Mouse (Mus musculus) ES-E14 (cell line): ENCODE measurements around the gene Bach2. TPM values are rescaled to one million over a fixed set of nuclear protein-coding genes. Genes with fewer than 3 reads are reported as not detected.

Source experiments
- DNase-seq: peaks from one replicate; pipeline ENCODE4 v3.0.0-alpha.2; 2013; ENCODE audit warnings: low read depth, low spot score
- H3K27ac ChIP-seq: 2 replicates; pipeline ENCODE4 v1.5.1; 2012; ENCODE audit warnings: low read depth, mild to moderate bottlenecking, low read length, moderate library complexity, mixed read lengths; ENCODE audit not compliant: poor library complexity, insufficient read depth, severe bottlenecking
- H3K36me3 ChIP-seq: 2 replicates; pipeline ENCODE4 v1.6.1; 2012; ENCODE audit warnings: mild to moderate bottlenecking, low read length, moderate library complexity, mixed read lengths; ENCODE audit not compliant: control insufficient read depth, poor library complexity, insufficient read depth, severe bottlenecking
- H3K4me1 ChIP-seq, 2 experiments: fragments of 150-350 bp in 1 of 2; sonication (generic) in 1 of 2; 2 replicates each; pipeline ENCODE4 v1.6.1; 2012; ENCODE audit warnings: low read length in 2 of 2, mild to moderate bottlenecking in 1 of 2, mixed read lengths in 1 of 2; ENCODE audit not compliant: control insufficient read depth in 2 of 2, insufficient read depth in 2 of 2, poor library complexity in 1 of 2
- H3K4me3 ChIP-seq, 2 experiments: fragments of 150-350 bp in 1 of 2; sonication (generic) in 1 of 2; 2 replicates each; pipeline ENCODE4 v1.5.1; 2012; ENCODE audit warnings: low read length in 2 of 2, low read depth in 1 of 2, mild to moderate bottlenecking in 1 of 2, mixed read lengths in 1 of 2; ENCODE audit not compliant: insufficient read depth in 1 of 2, poor library complexity in 1 of 2, severe bottlenecking in 1 of 2
- H3K9ac ChIP-seq: 2 replicates; pipeline ENCODE4 v1.6.1; 2012; ENCODE audit warnings: low read depth, mild to moderate bottlenecking, low read length, mixed read lengths; ENCODE audit not compliant: poor library complexity, insufficient read depth, severe bottlenecking
- H3K9me3 ChIP-seq: fragments of 150-350 bp; sonication (generic); 2 replicates; pipeline ENCODE4 v1.6.1; 2012; ENCODE audit warnings: low read depth, mild to moderate bottlenecking, low read length; ENCODE audit not compliant: control insufficient read depth, insufficient read depth
- CHD2 ChIP-seq: IDR thresholded peaks from 2 replicates; pipeline ENCODE4 v1.6.1; 2014; ENCODE audit warnings: mild to moderate bottlenecking, low read depth, low read length, inconsistent platforms
- HCFC1 ChIP-seq: IDR thresholded peaks from 2 replicates; pipeline ENCODE4 v1.6.1; 2012; ENCODE audit warnings: low read length, inconsistent platforms, borderline replicate concordance; ENCODE audit not compliant: insufficient read depth
- MAFK ChIP-seq: IDR thresholded peaks from 2 replicates; pipeline ENCODE4 v1.6.1; 2014; ENCODE audit warnings: mild to moderate bottlenecking, low read depth, low read length, inconsistent platforms; ENCODE audit not compliant: insufficient read depth
- ZC3H11A ChIP-seq: IDR thresholded peaks from 2 replicates; pipeline ENCODE4 v1.6.1; 2012; ENCODE audit warnings: low read depth, mild to moderate bottlenecking, inconsistent platforms, low read length, borderline replicate concordance
- ZNF384 ChIP-seq: IDR thresholded peaks from 2 replicates; pipeline ENCODE4 v1.6.1; 2012; ENCODE audit warnings: low read depth, low read length, inconsistent platforms
- in situ Hi-C, 2 experiments: fragments of 600-800 bp; cut with MboI; formaldehyde crosslinking; loops; one replicate each; pipeline ENCODE4 v1.15.1; 2025; ENCODE audit warnings: low sequenced_read_pairs in 2 of 2, inconsistent platforms in 1 of 2; ENCODE audit not compliant: unreplicated experiment in 2 of 2
- total RNA-seq: library from RNA; depleted of rRNA; stranded (reverse); fragments of 300-350 nt; gene quantifications from 2 replicates; pipeline ENCODE4 v1.2.3, GENCODE M21; 2012

The Bach2 gene
- total RNA-seq, 1 experiment, result 3.3 TPM

DNA sequence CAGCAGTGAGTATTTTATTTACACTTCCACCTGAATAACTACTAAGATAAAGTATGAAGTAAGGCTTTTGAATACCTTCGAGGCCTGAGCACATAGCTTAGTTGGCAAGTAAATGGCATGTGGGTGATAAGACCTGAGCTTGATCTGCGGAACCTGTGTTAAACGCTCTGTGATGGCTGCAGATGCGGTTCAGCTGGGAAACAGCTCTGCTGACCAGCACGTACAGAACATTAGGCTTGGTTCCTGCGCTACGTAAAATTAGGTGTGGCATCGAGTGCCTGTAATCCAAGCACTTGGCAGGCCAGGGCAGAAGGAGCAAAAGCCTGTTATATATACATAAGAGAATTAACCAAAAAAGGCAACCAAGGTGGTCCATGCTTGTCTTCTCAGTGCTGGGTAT lies 252.6 kb downstream of the Bach2 start:
- TF ChIP-seq CHD2 (no peak), ZNF384 (no peak), ZC3H11A (no peak), MAFK (no peak), HCFC1 (no peak)

DNA sequence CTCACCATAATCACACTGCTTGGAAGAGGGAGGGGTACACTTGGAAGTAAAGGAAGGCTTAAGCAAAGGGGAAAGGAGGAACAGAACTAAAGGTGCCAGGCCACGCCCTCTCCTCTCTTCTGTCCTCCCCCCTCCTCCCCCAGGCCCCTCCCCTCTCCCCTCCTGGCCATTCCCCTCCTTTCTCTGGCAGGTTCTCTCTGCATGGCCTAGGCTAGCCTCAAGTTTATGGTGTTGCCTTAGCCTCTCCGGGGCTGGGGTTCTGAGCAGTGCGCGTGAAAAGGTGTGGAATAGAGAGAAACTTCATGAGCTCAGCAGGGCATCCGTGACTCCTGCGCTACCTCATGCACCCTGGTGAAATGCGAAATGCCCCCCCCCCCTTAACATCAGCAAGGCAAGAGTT lies 254.2 kb downstream of the Bach2 start:
- no peak overlapping the region for H3K9ac ChIP-seq
- H3K9me3 ChIP-seq, result no peaks in the 10 kb centered on the region
- TF ChIP-seq MAFK (no peak), HCFC1 (no peak), ZNF384 (no peak), CHD2 (no peak), ZC3H11A (no peak)
- H3K4me3 ChIP-seq, result no peak overlapping the region
- H3K36me3 ChIP-seq, result no peaks in the 10 kb centered on the region
- in situ Hi-C loops, result no loop called here
- H3K4me1 ChIP-seq, result peaks cover 0 to 5% of the 10 kb centered on the region in 2 experiments; a peak in 1 of 4 replicates
- DNase-seq, result no peak
- H3K27ac ChIP-seq, result no peak overlapping the region

More for the DNA sequence above, 252.6 kb downstream of the Bach2 start:
- no peak for DNase-seq
- no peak overlapping the region for H3K27ac ChIP-seq
- in situ Hi-C loops, result no loop called here
- H3K9me3 ChIP-seq, result no peaks in the 10 kb centered on the region
- no peaks in the 10 kb centered on the region for H3K36me3 ChIP-seq
- peaks cover 0 to 5% of the 10 kb centered on the region in 2 experiments; a peak in 1 of 4 replicates for H3K4me1 ChIP-seq
- no peak overlapping the region for H3K9ac ChIP-seq
- H3K4me3 ChIP-seq, result no peak overlapping the region

DNA sequence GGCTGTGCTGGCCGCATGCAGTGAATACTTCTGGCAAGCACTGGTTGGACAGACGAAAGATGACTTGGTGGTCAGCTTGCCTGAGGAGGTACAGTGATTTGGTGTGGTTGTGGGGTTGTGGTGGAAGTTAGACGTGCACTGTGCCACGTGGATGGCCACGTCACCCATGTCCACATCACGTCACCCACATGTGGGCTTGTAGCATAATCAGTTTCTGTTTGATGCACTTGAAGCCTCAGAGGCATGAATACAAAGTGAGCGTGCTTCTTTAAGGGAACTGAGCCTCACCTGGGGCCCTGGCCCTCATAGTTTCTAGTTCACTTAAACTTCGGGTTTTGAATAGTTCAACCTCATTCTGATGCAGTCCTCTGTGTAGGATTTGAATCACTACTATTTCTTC lies 263.2 kb downstream of the Bach2 start:
- in situ Hi-C loops, result no loop called here
- H3K4me3 ChIP-seq, result no peak overlapping the region
- H3K36me3 ChIP-seq, result no peaks in the 10 kb centered on the region
- H3K4me1 ChIP-seq, result peaks cover 2 to 3% of the 10 kb centered on the region in 2 experiments; a peak in 1 of 4 replicates
- DNase-seq, result no peak
- H3K27ac ChIP-seq, result no peak overlapping the region
- TF ChIP-seq HCFC1 (no peak), MAFK (no peak), ZC3H11A (no peak), ZNF384 (no peak), CHD2 (no peak)
- no peak overlapping the region for H3K9ac ChIP-seq
- no peaks in the 10 kb centered on the region for H3K9me3 ChIP-seq

DNA sequence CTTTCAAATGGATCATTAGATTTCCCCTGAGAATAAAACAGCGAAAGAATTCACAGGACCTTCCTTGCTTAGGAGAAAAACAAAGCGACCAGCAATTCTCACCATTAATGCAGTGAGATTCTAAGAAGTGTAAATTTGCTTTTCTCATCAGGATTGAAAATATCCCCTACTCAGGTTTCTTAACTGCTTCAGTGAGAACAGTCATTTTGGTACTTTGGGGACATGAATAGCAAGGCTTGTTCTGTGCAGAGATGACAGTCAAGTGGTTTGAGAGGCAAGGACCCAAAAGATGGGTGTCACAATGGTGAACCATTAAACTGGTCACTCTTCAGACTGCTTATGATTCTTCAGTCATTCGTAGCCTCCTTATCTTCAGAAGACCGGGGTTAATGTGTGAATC lies 263.6 kb downstream of the Bach2 start:
- peaks cover 2 to 3% of the 10 kb centered on the region in 2 experiments; a peak in 1 of 4 replicates for H3K4me1 ChIP-seq
- in situ Hi-C loops, result no loop called here
- H3K27ac ChIP-seq, result no peak overlapping the region
- H3K4me3 ChIP-seq, result no peak overlapping the region
- no peak for DNase-seq
- no peaks in the 10 kb centered on the region for H3K36me3 ChIP-seq
- H3K9me3 ChIP-seq, result no peaks in the 10 kb centered on the region
- H3K9ac ChIP-seq, result no peak overlapping the region
- TF ChIP-seq CHD2 (no peak), ZC3H11A (no peak), ZNF384 (no peak), HCFC1 (no peak), MAFK (no peak)

DNA sequence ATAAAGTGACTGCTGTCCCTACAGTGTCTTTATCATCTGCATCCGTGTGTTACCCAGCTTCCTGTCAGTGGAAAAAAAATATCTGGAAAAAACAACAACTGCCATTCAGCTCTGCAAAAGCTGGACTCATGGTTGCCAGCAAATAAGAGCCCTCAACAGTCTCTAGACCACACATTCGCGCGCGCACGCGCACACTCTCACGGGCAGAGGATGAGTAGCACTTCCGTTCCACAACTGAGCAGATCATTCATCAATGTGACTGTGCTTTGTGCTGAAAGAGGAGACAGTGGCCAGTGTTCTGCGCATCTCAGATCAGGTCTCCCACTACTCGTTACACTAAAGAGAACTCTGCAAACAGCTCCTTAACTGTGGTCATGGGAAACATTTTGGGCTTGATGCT lies 265.6 kb downstream of the Bach2 start:
- in situ Hi-C loops, result no loop called here
- Histone ChIP-seq H3K9ac (no peak overlapping the region), H3K9me3 (no peaks in the 10 kb centered on the region), H3K4me1 (peaks cover 0 to 2% of the 10 kb centered on the region in 2 experiments; a peak in 1 of 4 replicates), H3K27ac (no peak overlapping the region), H3K36me3 (no peaks in the 10 kb centered on the region), H3K4me3 (no peak overlapping the region)
- TF ChIP-seq ZC3H11A (no peak), HCFC1 (no peak), MAFK (no peak), ZNF384 (no peak), CHD2 (no peak)
- no peak for DNase-seq
